Mouse (Mus musculus): ENCODE results near the gene Ankfy1. TPM values are rescaled to one million over a fixed set of nuclear protein-coding genes. Genes with fewer than 3 reads are reported as not detected.

Ankfy1 gene
- total RNA-seq, 2 experiments from 2014 or later: 41.4 to 43.7 TPM

GRCm38 (mm10) chr11:72795149-72795454 is 105.3 kb downstream of the Ankfy1 start:
- DNase-seq: no peak

GRCm38 (mm10) chr11:72795455-72796295 is 105.9 kb downstream of the Ankfy1 start, which contains the start of the genes Cyb5d2 and Zzef1:
Cyb5d2 (minus strand) TSS chr11:72796142.
Zzef1 (plus strand) TSS chr11:72796226.
- DNase-seq: peak; percentile 96

- peak in 1 of 2 experiments; percentile 45 for DNase-seq
These were observed 106.5 kb downstream of the Ankfy1 start for GRCm38 (mm10) chr11:72796296-72796687.

GRCm38 (mm10) chr11:72796773-72797338 is 107.0 kb downstream of the Ankfy1 start:
- no peak for DNase-seq

GRCm38 (mm10) chr11:72798112-72798511 is 108.3 kb downstream of the Ankfy1 start:
- DNase-seq: no peak

GRCm38 (mm10) chr11:72801182-72801581 is 111.4 kb downstream of the Ankfy1 start:
- DNase-seq: no peak

- DNase-seq: no peak
These were observed 113.2 kb downstream of the Ankfy1 start for GRCm38 (mm10) chr11:72803038-72803437.

- no peak for DNase-seq
These were observed 114.8 kb downstream of the Ankfy1 start for GRCm38 (mm10) chr11:72804586-72804985.

- no peak for DNase-seq
These were observed 115.4 kb downstream of the Ankfy1 start for GRCm38 (mm10) chr11:72805232-72805631.

- DNase-seq: no peak
These were observed 116.8 kb downstream of the Ankfy1 start for GRCm38 (mm10) chr11:72806556-72806955.

- no peak for DNase-seq
These were observed 118.2 kb downstream of the Ankfy1 start for GRCm38 (mm10) chr11:72807992-72808391.

GRCm38 (mm10) chr11:72813687-72814086 is 123.9 kb downstream of the Ankfy1 start:
- DNase-seq: no peak

- no peak for DNase-seq
These were observed 124.4 kb downstream of the Ankfy1 start for GRCm38 (mm10) chr11:72814188-72814587.

GRCm38 (mm10) chr11:72816859-72817258 is 127.1 kb downstream of the Ankfy1 start:
- DNase-seq: no peak

- no peak for DNase-seq
These were observed 128.3 kb downstream of the Ankfy1 start for GRCm38 (mm10) chr11:72818067-72818466.

- DNase-seq: no peak
These were observed 131.2 kb downstream of the Ankfy1 start for GRCm38 (mm10) chr11:72821041-72821440.

Small RNAs within 50 kb of the gene (microRNA-seq; reads per million reads assigned to microRNA genes)
- not detected for gene Gm25678

Other genes starting within 250 kb of the Ankfy1 start
- 100 to 1,000 TPM in 1 of 2 experiments, 10 to 100 TPM in 1; 86.3 to 101 TPM for gene Mybbp1a, start 248.7 kb upstream of the Ankfy1 start, total RNA-seq (2021)
- 1 to 10 TPM; 2.2 to 3.4 TPM for gene Spns2, start 200.1 kb upstream of the Ankfy1 start, total RNA-seq (2021)
- under 1 TPM; 0.13 to 0.23 TPM for gene Spns3, start 139.5 kb upstream of the Ankfy1 start, total RNA-seq (2021)
- gene Ube2g1, start 82.7 kb upstream of the Ankfy1 start, total RNA-seq (2021): 10 to 100 TPM; 42.6 to 48.7 TPM
- 10 to 100 TPM; 18.1 to 25.2 TPM for gene Cyb5d2, start 106.1 kb downstream of the Ankfy1 start, total RNA-seq (2021)
- 10 to 100 TPM; 35.8 to 37.7 TPM for gene Zzef1, start 106.2 kb downstream of the Ankfy1 start, total RNA-seq (2021)

Measured in adrenal gland, postnatal 36 days (tissue).